Mouse (Mus musculus): Measurements from ENCODE around the gene Ptges. TPM values are rescaled to one million over a fixed set of nuclear protein-coding genes. Genes with fewer than 3 reads are reported as not detected.
"Not testable (repeated sequence)": the region's sequence is repeated elsewhere in the genome, so short reads cannot be mapped to it uniquely, and the experiment has no call there.

Ptges gene
- polyA plus RNA-seq, 1 experiment from 2014 or later, result 4.4 TPM

DNA sequence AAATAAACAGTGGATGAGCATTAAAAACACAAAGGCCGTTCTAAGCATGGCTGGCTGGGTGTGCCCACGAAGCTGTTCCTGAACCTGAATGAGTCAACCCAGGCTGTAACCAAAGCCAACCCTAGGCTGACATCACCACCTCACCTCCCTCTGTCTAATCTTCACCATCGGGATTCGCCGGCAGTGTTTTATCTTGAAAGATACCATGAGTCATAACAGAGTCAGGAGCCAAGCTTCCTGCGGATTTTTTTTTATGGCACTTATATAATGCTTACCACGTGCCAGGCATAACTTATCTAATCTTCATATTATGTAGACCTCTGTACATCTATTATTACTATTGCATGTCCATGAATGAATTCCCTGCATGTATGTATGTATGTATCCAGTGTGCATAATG lies 9.4 kb downstream of the Ptges start:
- H3K9ac ChIP-seq (replicated peaks; ENCODE audit: low read depth, low read length), result no peak overlapping the region
- no peak overlapping the region for H3K4me2 ChIP-seq (ENCODE audit: low read length)
- WGBS, result 74% methylated on average over 7 of the region's 7 CpGs
- no peak for ATAC-seq
- H3K9me3 ChIP-seq (ENCODE audit: control insufficient read depth, low read length), result no peaks in the 10 kb centered on the region
- H3K27me3 ChIP-seq (replicated peaks; ENCODE audit: control insufficient read depth, insufficient read depth, low read length), result no peaks in the 10 kb centered on the region
- H3K36me3 ChIP-seq (ENCODE audit: control insufficient read depth, insufficient read depth), result no peaks in the 10 kb centered on the region
- H3K27ac ChIP-seq (ENCODE audit: low read length), result no peak overlapping the region
- H3K4me1 ChIP-seq (replicated peaks; ENCODE audit: control insufficient read depth, insufficient read depth, low read length), result no peaks in the 10 kb centered on the region; the same call in 1 of the 2 replicates
- no peak overlapping the region for H3K4me3 ChIP-seq (replicated peaks; ENCODE audit: low read length)

DNA sequence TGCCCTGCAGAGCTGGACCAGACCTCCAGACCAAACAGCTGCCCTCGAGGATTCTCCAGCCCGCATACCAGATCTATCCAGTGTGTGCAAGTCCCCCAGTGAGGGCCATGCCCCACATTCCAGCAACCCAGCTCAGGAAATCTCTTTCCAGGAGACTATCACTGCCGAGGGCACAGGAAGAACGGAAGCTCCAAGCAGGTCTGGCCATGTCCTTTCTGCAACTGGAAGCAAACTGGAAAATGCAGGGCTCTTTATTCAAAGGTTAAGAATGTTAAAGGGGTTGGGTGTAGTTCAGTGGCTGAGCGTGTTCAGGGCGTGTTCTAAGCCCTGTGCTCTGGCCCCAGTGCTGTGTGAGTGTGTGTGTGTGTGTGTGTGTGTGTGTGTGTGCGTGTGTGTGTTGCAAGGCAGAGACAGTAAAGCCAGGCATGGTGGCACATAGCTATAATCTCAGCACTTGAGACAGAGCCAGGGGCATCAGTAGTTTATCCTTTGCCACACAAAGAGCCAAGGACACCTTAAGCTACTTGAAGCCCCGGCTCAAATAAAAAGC lies 10.8 kb downstream of the Ptges start:
- 63% methylated on average over 8 of the region's 8 CpGs for WGBS
- Histone ChIP-seq H3K9me3 (ENCODE audit: control insufficient read depth, low read length) (no peaks in the 10 kb centered on the region), H3K27me3 (replicated peaks; ENCODE audit: control insufficient read depth, insufficient read depth, low read length) (no peaks in the 10 kb centered on the region), H3K9ac (replicated peaks; ENCODE audit: low read depth, low read length) (no peak overlapping the region), H3K27ac (ENCODE audit: low read length) (no peak overlapping the region), H3K4me2 (ENCODE audit: low read length) (no peak overlapping the region), H3K36me3 (ENCODE audit: control insufficient read depth, insufficient read depth) (no peaks in the 10 kb centered on the region), H3K4me3 (replicated peaks; ENCODE audit: low read length) (no peak overlapping the region), H3K4me1 (replicated peaks; ENCODE audit: control insufficient read depth, insufficient read depth, low read length) (peaks cover 4% of the 10 kb centered on the region; the same call in 1 of the 2 replicates)
- ATAC-seq, result no peak

DNA sequence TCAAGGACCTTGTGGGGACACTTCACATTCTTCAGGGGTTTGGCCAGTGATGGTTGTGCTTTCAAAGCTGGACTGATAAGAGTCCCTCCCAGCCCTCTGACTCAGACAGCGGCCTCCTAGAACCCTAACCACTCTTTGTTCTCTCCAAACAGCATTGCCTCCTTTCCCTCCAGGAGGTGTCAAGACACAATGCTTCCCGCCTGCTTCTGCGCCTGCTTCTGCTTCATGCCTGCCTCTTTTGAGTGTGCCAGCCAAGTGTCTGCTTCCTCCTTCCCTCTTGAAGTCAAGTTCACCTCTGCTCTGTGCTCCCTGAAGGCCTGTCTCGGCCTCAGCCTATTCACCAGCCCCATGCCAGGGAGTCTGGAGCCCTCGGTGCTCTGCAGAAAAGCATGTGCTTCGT lies 11.5 kb downstream of the Ptges start:
- WGBS, result 60% methylated on average over 6 of the region's 6 CpGs
- Histone ChIP-seq H3K4me3 (replicated peaks; ENCODE audit: low read length) (no peak overlapping the region), H3K27me3 (replicated peaks; ENCODE audit: control insufficient read depth, insufficient read depth, low read length) (no peaks in the 10 kb centered on the region), H3K9ac (replicated peaks; ENCODE audit: low read depth, low read length) (no peak overlapping the region), H3K36me3 (ENCODE audit: control insufficient read depth, insufficient read depth) (no peaks in the 10 kb centered on the region), H3K4me1 (replicated peaks; ENCODE audit: control insufficient read depth, insufficient read depth, low read length) (peaks cover 4% of the 10 kb centered on the region; the same call in 1 of the 2 replicates), H3K4me2 (ENCODE audit: low read length) (no peak overlapping the region), H3K27ac (ENCODE audit: low read length) (no peak overlapping the region), H3K9me3 (ENCODE audit: control insufficient read depth, low read length) (no peaks in the 10 kb centered on the region)
- ATAC-seq, result no peak

GRCm38 (mm10) chr2:30917649-30918048 lies 12.0 kb downstream of the Ptges start:
- WGBS, result 86% methylated on average over 7 of the region's 7 CpGs
- no peak overlapping the region for H3K4me2 ChIP-seq (ENCODE audit: low read length)
- H3K27ac ChIP-seq (ENCODE audit: low read length), result no peak overlapping the region
- no peak overlapping the region for H3K9ac ChIP-seq (replicated peaks; ENCODE audit: low read depth, low read length)
- H3K4me1 ChIP-seq (replicated peaks; ENCODE audit: control insufficient read depth, insufficient read depth, low read length), result peaks cover 4% of the 10 kb centered on the region; the same call in 1 of the 2 replicates
- H3K27me3 ChIP-seq (replicated peaks; ENCODE audit: control insufficient read depth, insufficient read depth, low read length), result no peaks in the 10 kb centered on the region
- H3K36me3 ChIP-seq (ENCODE audit: control insufficient read depth, insufficient read depth), result no peaks in the 10 kb centered on the region
- no peaks in the 10 kb centered on the region for H3K9me3 ChIP-seq (ENCODE audit: control insufficient read depth, low read length)
- H3K4me3 ChIP-seq (replicated peaks; ENCODE audit: low read length), result no peak overlapping the region
- no peak for ATAC-seq

GRCm38 (mm10) chr2:30915933-30916332 lies 13.7 kb downstream of the Ptges start:
- not testable (repeated sequence) for H3K9me3 ChIP-seq (ENCODE audit: control insufficient read depth, low read length); H3K27me3 ChIP-seq (replicated peaks; ENCODE audit: control insufficient read depth, insufficient read depth, low read length); H3K4me3 ChIP-seq (replicated peaks; ENCODE audit: low read length); H3K27ac ChIP-seq (ENCODE audit: low read length); H3K9ac ChIP-seq (replicated peaks; ENCODE audit: low read depth, low read length); H3K4me1 ChIP-seq (replicated peaks; ENCODE audit: control insufficient read depth, insufficient read depth, low read length); ATAC-seq; H3K4me2 ChIP-seq (ENCODE audit: low read length); H3K36me3 ChIP-seq (ENCODE audit: control insufficient read depth, insufficient read depth)
- WGBS, result 72% methylated on average over 6 of the region's 6 CpGs

DNA sequence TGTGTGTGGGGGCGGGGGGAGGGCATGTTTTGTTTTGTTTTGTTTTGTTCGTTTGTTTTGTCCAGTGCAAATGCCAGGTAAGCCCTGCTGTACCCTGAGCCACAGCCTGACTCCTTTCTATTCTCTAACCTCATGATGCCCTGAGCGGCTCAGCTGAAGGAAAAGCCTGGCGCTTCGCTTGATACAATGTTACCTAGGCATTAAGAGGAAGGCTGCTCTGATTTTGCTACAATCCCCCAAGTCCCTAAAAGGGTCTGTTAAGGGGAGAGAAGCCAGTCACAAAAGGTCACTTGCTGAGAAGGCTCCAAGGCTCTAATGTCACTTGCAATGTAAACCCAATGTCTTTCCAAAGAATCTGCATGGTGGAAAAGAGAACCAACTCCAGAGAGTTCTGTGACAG lies 14.3 kb downstream of the Ptges start:
- peaks cover 4% of the 10 kb centered on the region; the same call in 1 of the 2 replicates for H3K4me1 ChIP-seq (replicated peaks; ENCODE audit: control insufficient read depth, insufficient read depth, low read length)
- ATAC-seq, result no peak
- H3K4me3 ChIP-seq (replicated peaks; ENCODE audit: low read length), result no peak overlapping the region
- no peak overlapping the region for H3K9ac ChIP-seq (replicated peaks; ENCODE audit: low read depth, low read length)
- no peak overlapping the region for H3K27ac ChIP-seq (ENCODE audit: low read length)
- H3K9me3 ChIP-seq (ENCODE audit: control insufficient read depth, low read length), result no peaks in the 10 kb centered on the region
- no peaks in the 10 kb centered on the region for H3K36me3 ChIP-seq (ENCODE audit: control insufficient read depth, insufficient read depth)
- 66% methylated on average over 5 of the region's 5 CpGs for WGBS
- no peaks in the 10 kb centered on the region for H3K27me3 ChIP-seq (replicated peaks; ENCODE audit: control insufficient read depth, insufficient read depth, low read length)
- no peak overlapping the region for H3K4me2 ChIP-seq (ENCODE audit: low read length)

DNA sequence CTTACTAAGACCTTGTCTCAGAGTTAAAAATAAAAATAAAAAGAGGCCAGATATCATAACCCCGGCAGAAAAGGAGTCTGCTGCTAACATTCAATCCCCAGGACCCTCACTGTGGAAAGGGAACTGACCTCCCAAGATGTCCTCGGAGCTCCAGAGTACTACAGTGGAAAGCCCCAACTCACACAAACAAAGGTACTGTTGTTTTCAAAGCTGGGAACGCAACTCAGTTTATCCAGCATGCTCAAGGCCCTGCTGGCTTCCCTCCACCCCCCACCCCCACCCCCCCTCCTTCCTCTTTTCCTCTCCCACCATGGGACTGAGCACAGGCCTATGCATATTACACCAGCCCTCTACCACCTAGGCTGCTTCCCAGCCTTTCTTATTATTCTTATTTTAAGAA lies 14.8 kb downstream of the Ptges start:
- Histone ChIP-seq H3K36me3 (ENCODE audit: control insufficient read depth, insufficient read depth) (no peaks in the 10 kb centered on the region), H3K4me3 (replicated peaks; ENCODE audit: low read length) (no peak overlapping the region), H3K4me2 (ENCODE audit: low read length) (no peak overlapping the region), H3K27me3 (replicated peaks; ENCODE audit: control insufficient read depth, insufficient read depth, low read length) (no peaks in the 10 kb centered on the region), H3K4me1 (replicated peaks; ENCODE audit: control insufficient read depth, insufficient read depth, low read length) (peaks cover 4% of the 10 kb centered on the region; the same call in 1 of the 2 replicates), H3K9ac (replicated peaks; ENCODE audit: low read depth, low read length) (no peak overlapping the region), H3K27ac (ENCODE audit: low read length) (no peak overlapping the region), H3K9me3 (ENCODE audit: control insufficient read depth, low read length) (no peaks in the 10 kb centered on the region)
- 15% methylated on average over 3 of the region's 3 CpGs for WGBS
- no peak for ATAC-seq

GRCm38 (mm10) chr2:30913022-30913421 lies 16.6 kb downstream of the Ptges start:
- H3K9ac ChIP-seq (replicated peaks; ENCODE audit: low read depth, low read length), result no peak overlapping the region
- no peak overlapping the region for H3K4me2 ChIP-seq (ENCODE audit: low read length)
- no peak overlapping the region for H3K4me3 ChIP-seq (replicated peaks; ENCODE audit: low read length)
- H3K27ac ChIP-seq (ENCODE audit: low read length), result no peak overlapping the region
- H3K4me1 ChIP-seq (replicated peaks; ENCODE audit: control insufficient read depth, insufficient read depth, low read length), result peaks cover 4% of the 10 kb centered on the region; the same call in 1 of the 2 replicates
- no peaks in the 10 kb centered on the region for H3K9me3 ChIP-seq (ENCODE audit: control insufficient read depth, low read length)
- H3K36me3 ChIP-seq (ENCODE audit: control insufficient read depth, insufficient read depth), result no peaks in the 10 kb centered on the region
- no peak for ATAC-seq
- H3K27me3 ChIP-seq (replicated peaks; ENCODE audit: control insufficient read depth, insufficient read depth, low read length), result no peaks in the 10 kb centered on the region
- WGBS, result 85% methylated on average over 8 of the region's 8 CpGs

DNA sequence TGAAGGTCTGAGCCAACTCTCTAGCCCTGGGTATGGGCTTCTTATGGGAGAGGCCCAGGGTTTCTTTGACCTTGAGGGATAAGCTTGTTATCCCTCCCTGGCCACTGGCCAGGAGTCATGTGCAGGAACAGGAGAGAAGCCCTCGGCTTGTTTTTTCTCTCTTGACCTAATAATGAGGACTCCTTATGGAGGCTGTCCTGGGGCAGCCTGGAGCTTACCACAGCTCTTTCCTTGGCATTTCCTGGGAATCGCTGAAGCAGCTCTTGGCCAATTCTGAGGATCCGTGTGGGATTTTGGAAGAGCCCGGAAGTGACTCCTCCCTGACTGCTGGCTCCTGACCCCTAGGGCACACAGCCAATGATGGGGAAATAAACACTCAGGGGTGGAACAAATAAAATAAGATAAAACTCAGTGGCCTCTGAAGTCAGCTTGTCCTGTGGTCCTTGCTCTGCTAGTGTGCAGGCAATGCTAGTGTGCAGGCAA lies 17.3 kb downstream of the Ptges start:
- WGBS, result 58% methylated on average over 4 of the region's 4 CpGs
- Histone ChIP-seq H3K4me3 (replicated peaks; ENCODE audit: low read length) (no peak overlapping the region), H3K4me2 (ENCODE audit: low read length) (no peak overlapping the region), H3K27me3 (replicated peaks; ENCODE audit: control insufficient read depth, insufficient read depth, low read length) (no peaks in the 10 kb centered on the region), H3K9ac (replicated peaks; ENCODE audit: low read depth, low read length) (no peak overlapping the region), H3K27ac (ENCODE audit: low read length) (no peak overlapping the region), H3K9me3 (ENCODE audit: control insufficient read depth, low read length) (no peaks in the 10 kb centered on the region), H3K4me1 (replicated peaks; ENCODE audit: control insufficient read depth, insufficient read depth, low read length) (peaks cover 4% of the 10 kb centered on the region; the same call in 1 of the 2 replicates), H3K36me3 (ENCODE audit: control insufficient read depth, insufficient read depth) (no peaks in the 10 kb centered on the region)
- ATAC-seq, result no peak

GRCm38 (mm10) chr2:30906641-30907040 lies 23.0 kb downstream of the Ptges start:
- Histone ChIP-seq H3K4me3 (replicated peaks; ENCODE audit: low read length) (no peak overlapping the region), H3K27me3 (replicated peaks; ENCODE audit: control insufficient read depth, insufficient read depth, low read length) (no peaks in the 10 kb centered on the region), H3K4me1 (replicated peaks; ENCODE audit: control insufficient read depth, insufficient read depth, low read length) (peaks cover 7% of the 10 kb centered on the region), H3K27ac (ENCODE audit: low read length) (no peak overlapping the region), H3K9ac (replicated peaks; ENCODE audit: low read depth, low read length) (no peak overlapping the region), H3K36me3 (ENCODE audit: control insufficient read depth, insufficient read depth) (no peaks in the 10 kb centered on the region), H3K9me3 (ENCODE audit: control insufficient read depth, low read length) (no peaks in the 10 kb centered on the region), H3K4me2 (ENCODE audit: low read length) (no peak overlapping the region)
- 76% methylated on average over 4 of the region's 4 CpGs for WGBS
- no peak for ATAC-seq
